Mouse (Mus musculus) c-Kit-positive CD71-positive TER-119-negative erythroid progenitor cells, embryonic 14.5 days (primary cell): ENCODE data around the gene Fcna.

ENCODE experiments used
- DNase-seq: peaks from one replicate; pipeline ENCODE4 v3.0.0-alpha.2; 2013; ENCODE audit warnings: low read depth

The Fcna gene

GRCm38 (mm10) chr2:25607761-25608622 is 19.8 kb downstream of the Fcna start, which contains the start of gene Rabl6:
Rabl6 (minus strand) TSS chr2:25608521.
- DNase-seq, result peak; percentile 77

DNA sequence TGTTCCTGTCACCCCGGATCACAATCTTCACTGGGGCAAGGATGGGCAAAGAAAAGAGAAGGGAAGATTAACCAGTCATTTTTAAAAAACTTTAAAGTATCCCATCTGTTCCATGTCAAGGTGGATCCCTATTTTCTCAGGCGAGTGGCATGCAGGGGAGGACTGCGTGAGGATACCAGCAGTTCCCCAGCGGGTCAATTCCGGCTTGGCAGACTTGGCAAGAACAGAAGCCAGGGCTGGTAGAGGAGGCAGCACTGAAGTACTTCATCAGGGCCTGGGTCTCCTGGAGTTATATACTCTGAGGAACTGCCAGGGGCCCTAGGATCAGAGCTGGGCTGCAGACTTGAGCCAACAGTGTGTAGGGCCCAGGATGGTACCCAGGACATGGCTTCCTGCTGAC is 25.3 kb downstream of the Fcna start:
- DNase-seq, result no peak

GRCm38 (mm10) chr2:25600037-25600436 is 27.8 kb downstream of the Fcna start:
- no peak for DNase-seq

DNA sequence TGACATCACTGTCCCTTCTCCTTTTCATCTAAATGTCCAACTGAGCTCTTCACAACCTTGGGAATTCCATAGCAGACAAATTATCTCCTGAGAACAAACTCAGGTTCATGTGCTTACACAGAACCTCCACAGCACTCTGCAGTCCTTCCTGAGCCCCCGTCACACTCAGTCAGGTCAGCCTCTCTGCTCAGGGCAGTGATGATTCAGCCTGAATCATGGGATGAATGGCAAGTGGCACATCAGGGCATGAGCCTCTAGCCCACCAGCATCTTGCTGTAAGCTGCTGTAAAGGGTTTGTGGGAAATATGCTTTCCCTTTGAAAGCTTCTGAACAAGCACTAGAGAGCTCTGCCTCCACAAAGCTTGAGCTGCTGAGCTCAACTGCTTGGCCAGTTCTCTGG is 29.1 kb downstream of the Fcna start:
- no peak for DNase-seq

DNA sequence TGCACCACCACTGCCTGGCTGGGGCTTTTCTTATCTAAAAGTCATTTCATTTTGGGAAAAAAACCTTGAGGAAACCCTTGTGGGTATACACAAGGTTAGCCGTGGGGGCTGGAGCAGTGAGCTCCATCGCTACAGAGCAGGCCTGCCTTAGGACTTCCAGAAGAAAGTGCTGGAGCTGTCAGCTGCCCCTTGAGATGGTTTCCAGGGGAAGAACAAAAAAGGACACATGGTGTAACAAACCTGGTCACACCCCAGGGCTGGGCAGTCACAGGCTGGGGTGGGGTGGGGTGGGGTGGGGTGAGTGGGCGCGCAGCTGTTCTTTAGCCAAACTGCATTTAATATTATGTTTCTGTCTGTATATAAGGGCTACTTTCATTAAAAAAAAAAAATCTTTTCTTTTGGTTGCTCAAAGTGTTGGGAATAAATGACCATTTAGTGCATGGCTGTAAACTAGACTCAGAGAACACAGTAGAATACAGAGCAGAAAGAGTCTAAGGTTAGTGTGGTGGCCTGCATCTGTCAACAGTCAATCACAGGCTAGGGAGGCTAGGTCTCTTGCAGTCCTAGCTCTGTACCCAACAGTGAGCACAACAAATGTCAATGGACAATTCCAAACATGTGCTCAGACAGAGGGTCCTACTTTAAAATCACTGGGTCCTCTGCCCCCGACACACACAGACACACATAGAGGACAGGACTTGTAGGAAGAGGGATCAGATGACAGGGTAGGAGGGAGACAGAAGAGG is 30.9 kb downstream of the Fcna start:
- no peak for DNase-seq

DNA sequence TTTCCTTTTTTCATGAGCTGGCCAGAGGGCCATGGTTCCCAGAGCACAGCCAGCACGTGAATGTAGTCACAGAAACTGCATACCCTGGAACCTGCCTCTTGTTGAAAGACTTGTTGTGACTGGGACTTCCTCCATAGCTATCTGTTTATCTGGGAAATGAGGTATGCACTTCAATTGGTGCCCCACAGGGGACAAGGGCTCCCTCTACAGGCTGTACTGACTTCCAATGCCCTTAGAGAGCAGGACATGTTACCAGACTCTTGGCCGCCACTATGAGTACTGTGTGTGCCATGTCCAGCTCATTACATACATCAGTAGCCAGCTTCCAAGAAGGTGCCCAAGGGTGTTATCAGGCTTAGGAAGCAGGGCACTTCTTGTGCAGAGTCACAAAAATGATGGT is 36.0 kb downstream of the Fcna start:
- DNase-seq, result peak; percentile 49

- no peak for DNase-seq
These were observed 39.5 kb downstream of the Fcna start for GRCm38 (mm10) chr2:25588227-25588907.

DNA sequence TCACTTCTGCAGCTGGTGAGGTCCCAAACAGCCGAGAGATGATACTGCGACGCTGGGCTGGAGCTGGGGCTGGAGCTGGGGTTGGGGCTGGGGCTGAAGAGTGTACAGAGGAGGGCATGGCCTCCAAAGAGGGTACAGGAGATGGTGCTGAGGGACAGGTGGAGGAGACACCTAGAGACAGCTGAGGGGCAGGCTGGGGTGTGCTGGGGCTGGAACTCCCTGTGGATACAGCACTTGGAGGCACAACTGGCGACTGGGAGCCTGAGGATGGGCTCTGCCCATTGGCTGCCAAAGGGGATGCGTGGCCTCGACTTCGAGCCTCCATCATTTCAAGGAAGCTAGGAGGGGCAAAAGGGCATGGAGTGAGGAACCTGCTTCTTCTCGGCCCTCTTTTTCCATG is 40.5 kb downstream of the Fcna start:
- DNase-seq, result no peak

GRCm38 (mm10) chr2:25585601-25586000 is 42.2 kb downstream of the Fcna start:
- no peak for DNase-seq

DNA sequence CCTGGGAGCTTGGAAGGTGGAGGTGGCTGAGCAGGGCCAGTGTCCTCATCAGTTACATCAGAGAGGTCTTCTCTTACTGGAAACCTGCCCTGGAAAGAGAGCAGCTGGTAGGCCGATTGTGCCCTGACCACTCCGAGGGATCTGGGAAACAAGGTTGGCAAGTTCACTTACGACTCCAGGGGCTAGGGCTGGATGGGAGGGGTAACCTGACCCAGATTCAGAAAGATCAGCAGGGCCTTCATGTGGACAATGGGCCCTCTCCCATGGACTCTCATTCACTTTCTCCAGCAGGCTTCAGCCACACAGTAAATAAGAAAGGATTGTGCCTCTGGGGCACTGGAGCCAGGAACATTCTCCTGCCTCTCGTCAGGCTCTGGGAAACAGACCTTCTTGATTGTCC is 43.0 kb downstream of the Fcna start:
- DNase-seq, result no peak

- DNase-seq, result no peak
These were observed 43.7 kb downstream of the Fcna start for GRCm38 (mm10) chr2:25584152-25584551.

- no peak for DNase-seq
These were observed 44.3 kb downstream of the Fcna start for GRCm38 (mm10) chr2:25583571-25583970.

DNA sequence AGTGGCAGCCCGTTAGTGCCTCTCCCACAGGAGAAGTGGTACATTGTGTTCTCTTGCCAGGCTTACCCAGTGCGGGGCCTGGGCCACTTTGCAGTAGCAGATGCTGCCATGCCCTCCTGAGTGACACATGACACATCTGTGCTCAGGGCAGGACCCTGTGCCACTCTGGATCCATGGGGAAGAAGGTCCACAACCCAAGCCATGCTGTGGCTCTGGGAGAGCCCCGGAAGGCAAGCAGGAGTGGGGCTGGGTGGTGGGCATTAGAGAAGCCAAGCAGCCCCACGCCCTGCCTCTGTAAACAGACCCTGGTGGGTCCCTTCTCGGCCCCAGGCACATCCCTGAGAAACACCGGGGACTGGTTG is 44.7 kb downstream of the Fcna start:
- DNase-seq, result no peak

GRCm38 (mm10) chr2:25582466-25583119 is 45.2 kb downstream of the Fcna start:
- DNase-seq, result no peak

DNA sequence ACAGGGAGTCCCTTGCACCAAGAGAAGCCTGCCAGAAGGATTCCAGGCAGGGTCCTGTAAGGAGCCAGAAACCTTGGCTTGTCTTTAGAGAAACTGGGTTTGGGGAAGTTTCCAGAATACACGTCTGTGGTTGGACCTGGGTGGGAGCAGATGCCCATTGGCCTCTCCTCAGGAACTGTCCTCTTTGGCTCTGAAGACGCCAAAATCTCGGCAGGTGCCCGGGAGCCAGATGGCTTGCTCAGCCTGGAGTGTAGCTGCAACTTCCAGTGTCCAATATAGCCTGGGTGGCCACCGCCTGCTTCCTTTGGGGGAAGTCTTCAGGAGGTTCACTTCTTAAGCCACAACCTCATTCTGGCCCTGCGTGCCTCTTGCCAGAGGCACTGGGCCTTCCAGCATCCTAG is 45.9 kb downstream of the Fcna start:
- no peak for DNase-seq

DNA sequence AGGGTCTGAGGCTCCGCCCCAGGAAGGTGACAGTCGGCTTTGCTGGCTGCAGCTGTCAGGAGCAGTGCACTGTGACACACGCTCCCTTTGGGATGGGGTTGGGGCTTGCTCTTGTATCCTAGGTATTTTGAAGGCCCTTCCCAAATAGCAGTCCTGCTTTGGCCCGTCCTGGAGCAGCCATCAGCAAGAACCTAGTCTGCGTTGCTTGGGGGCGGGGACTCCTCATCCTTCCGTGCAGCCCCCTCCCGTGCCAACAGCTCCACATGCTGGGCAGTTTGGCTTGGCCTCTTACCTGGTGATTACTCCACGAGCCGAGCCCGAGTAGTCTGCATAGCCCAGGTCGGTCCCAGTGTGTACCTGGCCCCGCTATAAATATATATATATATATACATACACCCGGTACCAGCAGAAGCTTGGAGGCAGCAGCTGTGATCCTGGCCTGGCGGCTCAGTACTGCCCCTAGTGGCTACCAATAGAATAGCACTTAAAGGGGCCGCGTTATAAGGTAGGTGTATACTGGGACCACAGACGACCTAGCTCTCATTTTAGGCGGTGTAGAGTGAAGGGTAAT is 46.5 kb downstream of the Fcna start, which contains the start of gene Ajm1:
Ajm1 (minus strand) TSS at position 464 of the 571 bp plus-strand sequence.
- peak; percentile 55 for DNase-seq

GRCm38 (mm10) chr2:25580621-25581101 is 47.2 kb downstream of the Fcna start:
- DNase-seq, result no peak

GRCm38 (mm10) chr2:25579737-25580460 is 47.9 kb downstream of the Fcna start:
- DNase-seq, result no peak

- no peak for DNase-seq
These were observed 48.8 kb downstream of the Fcna start for GRCm38 (mm10) chr2:25578796-25579736.
